Mouse (Mus musculus): ENCODE results near the gene AW551984. TPM values are rescaled to one million over a fixed set of nuclear protein-coding genes. Genes with fewer than 3 reads are reported as not detected.

AW551984 gene
- polyA plus RNA-seq (2011; ENCODE audit: insufficient read depth, insufficient read length, low replicate concordance, missing spikeins): 0.35 TPM in 1 of 2 replicates, not detected in the other

DNA sequence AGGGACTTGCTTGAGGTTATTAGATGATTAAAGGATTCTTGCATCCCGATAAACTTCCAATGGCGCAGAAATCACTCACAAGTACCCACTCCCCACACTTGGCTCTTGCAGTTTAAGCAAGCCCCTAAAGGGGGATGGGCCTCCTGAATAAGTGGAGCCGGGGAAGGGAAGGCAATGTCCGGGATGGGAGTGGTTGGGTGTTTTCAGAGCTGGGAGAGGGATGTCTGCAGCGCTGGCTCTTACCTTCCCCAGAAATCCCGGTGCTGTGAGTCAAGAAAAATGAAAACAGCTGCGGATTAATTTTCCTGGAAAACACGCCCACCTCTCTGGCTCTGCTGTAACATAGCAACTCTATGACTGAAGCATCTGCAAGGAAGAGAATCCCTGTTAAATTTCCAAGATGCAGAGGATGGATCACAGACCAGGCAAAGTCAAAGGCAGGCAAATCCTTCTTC lies at the start of gene AW551984:
AW551984 (minus strand) TSS at position 405 of the 455 bp plus-strand sequence.
- no peaks in the 10 kb centered on the region for H3K4me1 ChIP-seq (ENCODE audit: control insufficient read depth, insufficient read depth, low read length)

DNA sequence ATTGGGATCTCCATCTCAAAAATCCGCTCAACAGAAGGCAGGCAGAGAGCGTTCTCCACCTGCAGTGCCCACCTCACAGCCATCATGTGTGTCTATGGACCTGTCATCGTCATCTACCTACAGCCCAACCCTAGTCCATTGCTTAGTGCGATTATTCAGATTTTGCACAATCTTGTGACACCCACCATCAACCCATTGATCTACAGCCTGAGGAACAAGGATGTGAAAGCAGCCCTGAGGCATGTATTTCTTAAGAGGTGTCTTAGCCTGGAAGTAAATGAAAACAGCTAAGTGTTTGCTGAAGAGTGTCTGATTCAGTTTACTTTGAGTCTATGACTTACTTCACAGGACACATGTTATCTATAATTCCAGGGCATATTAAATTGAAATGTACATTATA lies 43.2 kb upstream of the AW551984 start:
- 69% methylated on average over 4 of the region's 4 CpGs for WGBS
- Histone ChIP-seq H3K4me3 (replicated peaks; ENCODE audit: control insufficient read depth, low read depth, low read length) (no peak overlapping the region), H3K4me1 (ENCODE audit: control insufficient read depth, insufficient read depth, low read length) (no peaks in the 10 kb centered on the region), H3K27ac (ENCODE audit: control insufficient read depth, insufficient read depth, low read depth, low read length, poor library complexity) (no peak overlapping the region)
- TF ChIP-seq CTCF (IDR thresholded peaks at IDR 0.05; ENCODE audit: control insufficient read depth, insufficient read depth, low read length): no peak
- no peak for TF ChIP-seq POLR2A (IDR thresholded peaks at IDR 0.05; ENCODE audit: borderline replicate concordance, control insufficient read depth, low read depth, low read length)

More for the DNA sequence above, at the start of gene AW551984:
- Histone ChIP-seq H3K27ac (ENCODE audit: control insufficient read depth, insufficient read depth, low read depth, low read length, poor library complexity) (no peak within 1 kb of the TSS), H3K4me3 (replicated peaks; ENCODE audit: control insufficient read depth, low read depth, low read length) (no peak within 1 kb of the TSS)
- TF ChIP-seq POLR2A (IDR thresholded peaks at IDR 0.05; ENCODE audit: borderline replicate concordance, control insufficient read depth, low read depth, low read length) (no peak), CTCF (IDR thresholded peaks at IDR 0.05; ENCODE audit: control insufficient read depth, insufficient read depth, low read length) (no peak)
- WGBS: 3% methylated on average over 8 of the region's 8 CpGs

DNA sequence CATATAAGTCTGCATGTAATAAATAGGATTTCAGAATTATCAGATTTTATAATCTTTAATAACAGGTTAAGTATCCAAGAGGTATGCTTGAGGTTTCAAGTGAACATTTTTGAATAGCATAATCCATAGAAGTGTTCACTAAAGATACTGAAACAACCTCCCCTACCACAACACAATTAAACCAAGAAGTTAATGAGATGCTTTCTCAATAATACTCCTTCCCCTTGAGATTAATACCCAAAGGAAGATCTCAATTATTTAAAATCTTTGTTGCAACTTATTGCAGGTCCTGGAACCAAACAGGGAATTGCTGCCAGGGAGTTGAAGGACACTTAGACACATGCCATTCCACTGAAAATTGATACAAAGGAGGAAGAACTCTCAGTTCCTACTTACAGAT lies 40.6 kb upstream of the AW551984 start, which contains the start of gene Olfr961:
Olfr961 (plus strand) TSS at position 301 of the 400 bp plus-strand sequence.
- H3K4me3 ChIP-seq (replicated peaks; ENCODE audit: control insufficient read depth, low read depth, low read length): no peak within 1 kb of the TSS
- no peak within 1 kb of the TSS for H3K27ac ChIP-seq (ENCODE audit: control insufficient read depth, insufficient read depth, low read depth, low read length, poor library complexity)
- no peaks in the 10 kb centered on the region for H3K4me1 ChIP-seq (ENCODE audit: control insufficient read depth, insufficient read depth, low read length)
- no peak for TF ChIP-seq POLR2A (IDR thresholded peaks at IDR 0.05; ENCODE audit: borderline replicate concordance, control insufficient read depth, low read depth, low read length)
- TF ChIP-seq CTCF (IDR thresholded peaks at IDR 0.05; ENCODE audit: control insufficient read depth, insufficient read depth, low read length): no peak

DNA sequence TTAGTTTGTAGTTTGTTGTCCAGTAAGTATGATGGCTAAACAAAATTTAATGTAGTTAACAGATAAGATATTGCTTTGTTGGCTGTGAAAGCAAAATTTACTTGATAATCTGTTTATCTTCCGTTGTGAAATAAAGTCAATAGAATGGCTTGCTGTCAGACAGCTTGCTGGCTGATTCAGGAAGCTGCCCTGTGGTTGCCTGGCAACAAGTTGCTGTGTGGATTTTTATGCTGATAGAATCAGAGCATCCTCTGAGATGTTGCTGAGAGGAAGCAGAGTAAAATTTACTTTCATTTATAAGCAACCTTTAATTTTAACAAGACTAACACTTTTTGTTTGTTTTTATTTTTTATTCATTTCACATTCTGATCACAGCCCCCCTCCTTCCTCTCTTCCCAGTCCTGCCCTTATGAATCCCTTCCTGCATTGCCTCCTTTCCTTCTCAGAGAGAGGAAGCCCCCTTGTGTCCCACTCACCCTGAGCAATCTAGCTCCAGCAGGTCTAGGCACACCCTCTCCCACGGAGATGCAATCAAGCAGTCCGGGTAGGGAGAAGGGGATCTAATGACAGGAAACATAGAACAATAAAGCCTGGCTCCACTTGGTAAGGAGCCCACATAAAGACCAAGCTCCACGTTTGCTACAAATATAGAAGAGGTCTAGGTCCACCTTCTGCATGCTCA lies 29.9 kb upstream of the AW551984 start:
- 5% methylated on average over 4 of the region's 4 CpGs for WGBS
- no peak for TF ChIP-seq CTCF (IDR thresholded peaks at IDR 0.05; ENCODE audit: control insufficient read depth, insufficient read depth, low read length)
- no peak for TF ChIP-seq POLR2A (IDR thresholded peaks at IDR 0.05; ENCODE audit: borderline replicate concordance, control insufficient read depth, low read depth, low read length)
- Histone ChIP-seq H3K27ac (ENCODE audit: control insufficient read depth, insufficient read depth, low read depth, low read length, poor library complexity) (no peak overlapping the region), H3K4me1 (ENCODE audit: control insufficient read depth, insufficient read depth, low read length) (no peaks in the 10 kb centered on the region), H3K4me3 (replicated peaks; ENCODE audit: control insufficient read depth, low read depth, low read length) (no peak overlapping the region)

DNA sequence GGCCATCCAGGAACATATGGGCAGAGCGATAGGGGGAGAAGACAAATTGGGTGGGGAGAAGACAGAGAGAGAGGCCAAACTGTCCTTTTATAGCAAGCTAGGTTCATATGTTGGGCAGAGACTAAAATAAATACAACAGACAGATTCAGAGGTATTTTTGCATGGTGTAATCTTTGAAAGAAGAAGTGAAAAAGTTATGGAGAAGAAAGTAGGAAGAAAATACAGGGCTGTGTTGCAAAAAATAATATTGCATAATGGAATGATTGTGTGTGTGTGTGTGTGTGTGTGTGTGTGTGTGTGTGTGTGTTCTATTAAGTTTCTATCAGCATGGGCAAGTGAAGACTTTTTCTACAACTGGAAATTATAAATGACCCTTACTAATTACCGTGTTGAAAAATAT lies 24.9 kb upstream of the AW551984 start:
- Histone ChIP-seq H3K4me1 (ENCODE audit: control insufficient read depth, insufficient read depth, low read length) (no peaks in the 10 kb centered on the region), H3K27ac (ENCODE audit: control insufficient read depth, insufficient read depth, low read depth, low read length, poor library complexity) (no peak overlapping the region), H3K4me3 (replicated peaks; ENCODE audit: control insufficient read depth, low read depth, low read length) (no peak overlapping the region)
- WGBS: 77% methylated on average over 2 of the region's 2 CpGs
- TF ChIP-seq CTCF (IDR thresholded peaks at IDR 0.05; ENCODE audit: control insufficient read depth, insufficient read depth, low read length) (no peak), POLR2A (IDR thresholded peaks at IDR 0.05; ENCODE audit: borderline replicate concordance, control insufficient read depth, low read depth, low read length) (no peak)

DNA sequence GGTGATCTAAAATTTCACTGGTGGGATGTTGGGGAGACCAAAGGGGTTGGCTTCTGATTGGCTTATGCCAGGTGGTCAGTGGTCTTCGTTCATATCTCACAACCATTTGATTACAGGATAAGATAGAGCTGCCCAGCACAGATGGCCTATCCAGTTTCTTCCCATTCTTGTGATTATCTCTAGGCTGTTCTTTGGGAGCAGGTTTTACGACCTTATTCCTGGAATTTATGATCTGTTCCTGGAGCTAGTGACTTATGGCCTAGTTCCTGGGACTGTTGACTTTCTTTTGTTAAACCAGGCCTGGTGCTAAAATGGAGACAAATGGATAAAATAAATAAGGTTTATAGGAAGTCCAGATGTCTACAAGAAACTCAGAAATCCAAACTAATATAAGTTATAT lies 20.5 kb upstream of the AW551984 start:
- TF ChIP-seq POLR2A (IDR thresholded peaks at IDR 0.05; ENCODE audit: borderline replicate concordance, control insufficient read depth, low read depth, low read length) (no peak), CTCF (IDR thresholded peaks at IDR 0.05; ENCODE audit: control insufficient read depth, insufficient read depth, low read length) (no peak)
- 44% methylated on average over 2 of the region's 2 CpGs for WGBS
- H3K27ac ChIP-seq (ENCODE audit: control insufficient read depth, insufficient read depth, low read depth, low read length, poor library complexity): no peak overlapping the region
- no peaks in the 10 kb centered on the region for H3K4me1 ChIP-seq (ENCODE audit: control insufficient read depth, insufficient read depth, low read length)
- H3K4me3 ChIP-seq (replicated peaks; ENCODE audit: control insufficient read depth, low read depth, low read length): no peak overlapping the region

DNA sequence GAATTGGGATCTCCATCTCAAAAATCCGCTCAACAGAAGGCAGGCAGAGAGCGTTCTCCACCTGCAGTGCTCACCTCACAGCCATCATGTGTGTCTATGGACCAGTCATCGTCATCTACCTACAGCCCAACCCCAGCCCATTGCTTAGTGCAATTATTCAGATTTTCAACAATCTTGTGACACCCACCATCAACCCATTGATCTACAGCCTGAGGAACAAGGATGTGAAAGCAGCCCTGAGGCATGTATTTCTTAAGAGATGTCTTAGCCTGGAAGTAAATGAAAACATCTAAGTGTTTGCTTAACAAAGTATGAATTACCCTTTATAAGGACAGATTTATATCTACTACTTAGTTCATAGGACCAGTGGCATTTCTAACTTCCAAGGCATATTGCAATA lies 19.6 kb upstream of the AW551984 start:
- H3K27ac ChIP-seq (ENCODE audit: control insufficient read depth, insufficient read depth, low read depth, low read length, poor library complexity): no peak overlapping the region
- 87% methylated on average over 3 of the region's 3 CpGs for WGBS
- TF ChIP-seq POLR2A (IDR thresholded peaks at IDR 0.05; ENCODE audit: borderline replicate concordance, control insufficient read depth, low read depth, low read length): no peak
- TF ChIP-seq CTCF (IDR thresholded peaks at IDR 0.05; ENCODE audit: control insufficient read depth, insufficient read depth, low read length): no peak
- H3K4me3 ChIP-seq (replicated peaks; ENCODE audit: control insufficient read depth, low read depth, low read length): no peak overlapping the region
- H3K4me1 ChIP-seq (ENCODE audit: control insufficient read depth, insufficient read depth, low read length): no peaks in the 10 kb centered on the region

DNA sequence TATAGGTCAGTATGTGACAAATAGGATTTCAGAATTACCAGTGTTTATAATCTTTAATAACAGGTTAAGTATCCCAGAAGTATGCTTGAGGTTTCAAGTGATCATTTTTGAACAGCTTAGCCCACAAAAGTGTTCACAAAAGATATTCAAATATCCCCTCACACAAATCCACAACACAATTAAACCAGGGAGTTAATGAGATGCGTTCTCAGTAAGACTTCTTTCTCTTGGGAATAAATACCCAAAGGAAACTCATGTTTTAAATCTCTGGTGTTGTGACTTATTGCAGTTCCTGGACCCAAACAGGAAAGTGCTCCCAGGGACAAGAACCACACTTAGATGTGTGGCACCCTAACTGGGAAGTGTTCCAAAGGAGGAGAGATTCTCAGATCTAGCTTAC lies 16.9 kb upstream of the AW551984 start, which contains the start of gene Olfr960:
Olfr960 (plus strand) TSS at position 301 of the 400 bp plus-strand sequence.
- Histone ChIP-seq H3K4me1 (ENCODE audit: control insufficient read depth, insufficient read depth, low read length) (no peaks in the 10 kb centered on the region), H3K27ac (ENCODE audit: control insufficient read depth, insufficient read depth, low read depth, low read length, poor library complexity) (no peak within 1 kb of the TSS), H3K4me3 (replicated peaks; ENCODE audit: control insufficient read depth, low read depth, low read length) (no peak within 1 kb of the TSS)
- no peak for TF ChIP-seq CTCF (IDR thresholded peaks at IDR 0.05; ENCODE audit: control insufficient read depth, insufficient read depth, low read length)
- no peak for TF ChIP-seq POLR2A (IDR thresholded peaks at IDR 0.05; ENCODE audit: borderline replicate concordance, control insufficient read depth, low read depth, low read length)
- WGBS: 74% methylated on average over 1 of the region's 1 CpGs

Data from bone marrow, adult 2 months (tissue).